Mouse (Mus musculus) subcutaneous adipose tissue, adult 2 months (tissue): ENCODE results near the gene Rpl36. TPM values are rescaled to one million over a fixed set of nuclear protein-coding genes. Genes with fewer than 3 reads are reported as not detected.

ENCODE experiments used
- polyA plus RNA-seq: library from polyadenylated mRNA; depleted of rRNA; stranded (reverse); fragments of >200 nt; gene quantifications from 2 replicates; pipeline ENCODE4 v1.2.3, GENCODE M21; 2012; ENCODE audit warnings: low replicate concordance; rRNA removed

Rpl36 gene
- polyA plus RNA-seq, result 1,682 and 2,676 TPM in 2 replicates

GRCm38 (mm10) chr17:56613236-56613844, at the start of gene Rpl36:
Gene Rpl36 (plus strand): TSS chr17:56613416.

GRCm38 (mm10) chr17:56584257-56585130, 28.7 kb upstream of the Rpl36 start, which contains the start of the genes Safb2 and Safb:
Gene Safb2 (minus strand): TSS chr17:56584585.
Gene Safb (plus strand): TSS chr17:56584825.

GRCm38 (mm10) chr17:56609452-56610171, 3.6 kb upstream of the Rpl36 start, which contains the start of gene 2410015M20Rik:
Gene 2410015M20Rik (minus strand): TSS chr17:56609771.

GRCm38 (mm10) chr17:56626754-56627470, 13.7 kb downstream of the Rpl36 start, which contains the start of gene Lonp1:
Gene Lonp1 (minus strand): TSS chr17:56626887.

DNA sequence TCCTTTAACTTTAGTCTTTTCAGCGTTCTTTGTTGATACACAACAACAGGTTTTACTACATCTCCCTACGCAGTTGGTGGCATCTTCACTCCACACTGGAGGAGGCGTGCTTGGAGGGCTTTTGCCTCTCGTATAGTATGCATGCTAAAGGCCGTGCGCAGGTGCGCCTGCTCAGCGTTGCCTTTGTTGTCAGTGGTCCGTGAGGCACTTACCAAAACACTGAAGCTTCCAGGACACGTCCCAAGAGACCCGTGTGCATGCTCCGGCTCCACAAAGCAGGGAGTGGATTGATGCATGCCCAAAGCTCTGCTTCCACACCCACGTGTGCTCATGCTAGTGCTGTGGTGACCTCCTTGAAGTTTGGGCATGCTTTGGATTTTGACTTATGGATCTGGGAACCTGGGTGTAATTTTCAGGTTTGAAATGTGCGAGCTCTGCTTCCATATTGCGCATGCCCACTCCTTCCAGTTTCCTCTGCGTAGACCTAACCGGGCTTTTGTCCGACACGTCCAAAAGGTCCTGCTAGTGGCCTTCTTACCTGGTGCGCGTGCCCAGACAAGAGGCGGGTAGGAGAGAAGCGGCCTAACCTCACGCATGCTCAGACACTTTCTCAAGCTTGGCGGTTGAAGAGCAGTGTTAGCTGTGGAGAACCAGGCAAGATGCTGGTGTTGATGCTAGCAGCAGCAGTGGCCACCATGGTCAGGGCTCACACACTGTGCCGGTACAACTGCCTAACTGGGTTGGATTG, 14.5 kb downstream of the Rpl36 start, which contains the start of gene Catsperd:
Catsperd (plus strand) TSS at position 614 of the 748 bp plus-strand sequence.

Other genes starting within 250 kb of the Rpl36 start
- 129 and 403 TPM in 2 replicates for gene Ptprs, start 136.9 kb upstream of the Rpl36 start, polyA plus RNA-seq
- not detected in 2 replicates for gene Znrf4, start 101.0 kb upstream of the Rpl36 start, polyA plus RNA-seq
- 1.7 and 11.7 TPM in 2 replicates for gene Gm20219, start 59.0 kb upstream of the Rpl36 start, polyA plus RNA-seq
- gene Safb2, start 28.8 kb upstream of the Rpl36 start, polyA plus RNA-seq, result 49.3 and 95.5 TPM in 2 replicates
- gene Safb, start 28.6 kb upstream of the Rpl36 start, polyA plus RNA-seq, result 47.6 and 135 TPM in 2 replicates
- 212 and 312 TPM in 2 replicates for gene 2410015M20Rik, start 3.6 kb upstream of the Rpl36 start, polyA plus RNA-seq
- gene Lonp1, start 13.5 kb downstream of the Rpl36 start, polyA plus RNA-seq, result 89.6 and 94.0 TPM in 2 replicates
- gene Catsperd, start 14.7 kb downstream of the Rpl36 start, polyA plus RNA-seq, result 0.10 and 0.91 TPM in 2 replicates
- 65.2 and 115 TPM in 2 replicates for gene Ranbp3, start 59.9 kb downstream of the Rpl36 start, polyA plus RNA-seq
- 611 and 638 TPM in 2 replicates for gene Ndufa11, start 104.4 kb downstream of the Rpl36 start, polyA plus RNA-seq
- gene Vmac, start 104.6 kb downstream of the Rpl36 start, polyA plus RNA-seq, result 26.0 and 39.8 TPM in 2 replicates
- gene Nrtn, start 144.1 kb downstream of the Rpl36 start, polyA plus RNA-seq, result 2.3 and 32.0 TPM in 2 replicates
- 49.9 and 90.2 TPM in 2 replicates for gene Dus3l, start 151.3 kb downstream of the Rpl36 start, polyA plus RNA-seq
- gene Prr22, start 156.8 kb downstream of the Rpl36 start, polyA plus RNA-seq, result 0.83 and 2.1 TPM in 2 replicates
- 13.1 and 38.2 TPM in 2 replicates for gene Rfx2, start 217.6 kb downstream of the Rpl36 start, polyA plus RNA-seq